Mouse (Mus musculus): Measurements from ENCODE around the gene Rnf150.

Rnf150 gene

GRCm38 (mm10) chr8:83086625-83087024 lies 223.5 kb downstream of the Rnf150 start:
- ChIA-PET POLR2A (interaction anchor here in 1 of 4 experiments (1.1 kb wide), 1 partner anchor 224 kb away, joined by 5 read pairs; no protein-coding TSS in a partner anchor), CTCF (interaction anchor here in 2 of 4 experiments (0.8 to 0.9 kb wide), 2 partner anchors 223 to 224 kb away, joined by 4 to 5 read pairs; partner anchors contain the start of gene Rnf150 (in 2 of the 2))

- CTCF ChIA-PET = interaction anchor here in 2 of 4 experiments (0.5 to 1.4 kb wide), 2 partner anchors 224 to 348 kb away, joined by 3 to 6 read pairs; partner anchors contain the start of gene Rnf150 (in 1 of the 2)
- POLR2A ChIA-PET = interaction anchor here in 1 of 4 experiments (0.6 kb wide), 1 partner anchor 23 kb away, joined by 3 read pairs; no protein-coding TSS in a partner anchor
Measured at GRCm38 (mm10) chr8:83087604-83088003, 224.4 kb downstream of the Rnf150 start.

- CTCF ChIA-PET = interaction anchor here (0.8 to 1.4 kb wide), 4 partner anchors 225 kb away, joined by 3 to 8 read pairs (median 4); partner anchors contain the start of gene Rnf150 (in 4 of the 4)
- POLR2A ChIA-PET = interaction anchor here in 1 of 4 experiments (0.6 kb wide), 1 partner anchor 23 kb away, joined by 3 read pairs; no protein-coding TSS in a partner anchor
Measured at GRCm38 (mm10) chr8:83088156-83088555, 225.0 kb downstream of the Rnf150 start.

GRCm38 (mm10) chr8:83089336-83089986 lies 226.3 kb downstream of the Rnf150 start:
- POLR2A ChIA-PET = no interaction called here
- CTCF ChIA-PET = interaction anchor here in 3 of 4 experiments (0.5 to 1.5 kb wide), 6 partner anchors 226 to 476 kb away, joined by 3 to 5 read pairs (median 4); partner anchors contain the start of gene Rnf150 (in 3 of the 3)

GRCm38 (mm10) chr8:83090446-83090845 lies 227.3 kb downstream of the Rnf150 start:
- CTCF ChIA-PET = interaction anchor here in 1 of 4 experiments (1.0 kb wide), 1 partner anchor 227 kb away, joined by 4 read pairs; the partner anchor contains the start of gene Rnf150
- POLR2A ChIA-PET = interaction anchor here in 2 of 4 experiments (0.5 to 0.7 kb wide), 2 partner anchors 172 to 228 kb away, joined by 3 read pairs; no protein-coding TSS in a partner anchor

- POLR2A ChIA-PET = no interaction called here
Measured at GRCm38 (mm10) chr8:83100041-83100440, 236.9 kb downstream of the Rnf150 start.

GRCm38 (mm10) chr8:83102957-83103510 lies 239.9 kb downstream of the Rnf150 start:
- CTCF ChIA-PET = interaction anchor here in 1 of 4 experiments (0.7 kb wide), 1 partner anchor 54 kb away, joined by 3 read pairs; no protein-coding TSS in a partner anchor
- POLR2A ChIA-PET = interaction anchor here in 1 of 4 experiments (0.9 kb wide), 1 partner anchor 12 kb away, joined by 3 read pairs; no protein-coding TSS in a partner anchor

More at GRCm38 (mm10) chr8:83100041-83100440, 236.9 kb downstream of the Rnf150 start:
- CTCF ChIA-PET = interaction anchor here in 2 of 4 experiments (0.9 to 1.1 kb wide), 2 partner anchors 243 to 309 kb away, joined by 4 read pairs; no protein-coding TSS in a partner anchor

GRCm38 (mm10) chr8:83103968-83104367 lies 240.8 kb downstream of the Rnf150 start:
- CTCF ChIA-PET = no interaction called here
- POLR2A ChIA-PET = no interaction called here

- CTCF ChIA-PET = no interaction called here
Measured at GRCm38 (mm10) chr8:83109756-83110155, 246.6 kb downstream of the Rnf150 start.

GRCm38 (mm10) chr8:83110177-83110576 lies 247.0 kb downstream of the Rnf150 start:
- CTCF ChIA-PET = no interaction called here
- POLR2A ChIA-PET = no interaction called here

More at GRCm38 (mm10) chr8:83109756-83110155, 246.6 kb downstream of the Rnf150 start:
- POLR2A ChIA-PET = no interaction called here

- ChIA-PET POLR2A (interaction anchor here in 1 of 4 experiments (0.6 kb wide), 1 partner anchor 12 kb away, joined by 5 read pairs; no protein-coding TSS in a partner anchor), CTCF (no interaction called here)
Measured at GRCm38 (mm10) chr8:83135086-83135485, 271.9 kb downstream of the Rnf150 start.

- ChIA-PET POLR2A (interaction anchor here in 1 of 4 experiments (1.4 kb wide), 1 partner anchor 25 kb away, joined by 3 read pairs; the partner anchor contains the start of gene Tbc1d9), CTCF (no interaction called here)
Measured at GRCm38 (mm10) chr8:83140068-83140467, 276.9 kb downstream of the Rnf150 start.

- ChIA-PET CTCF (no interaction called here), POLR2A (no interaction called here)
Measured at GRCm38 (mm10) chr8:83140701-83141111, 277.6 kb downstream of the Rnf150 start.
